Comparison of ENCODE assay signal across 21 mouse cellular contexts in the genomic region with DNA sequence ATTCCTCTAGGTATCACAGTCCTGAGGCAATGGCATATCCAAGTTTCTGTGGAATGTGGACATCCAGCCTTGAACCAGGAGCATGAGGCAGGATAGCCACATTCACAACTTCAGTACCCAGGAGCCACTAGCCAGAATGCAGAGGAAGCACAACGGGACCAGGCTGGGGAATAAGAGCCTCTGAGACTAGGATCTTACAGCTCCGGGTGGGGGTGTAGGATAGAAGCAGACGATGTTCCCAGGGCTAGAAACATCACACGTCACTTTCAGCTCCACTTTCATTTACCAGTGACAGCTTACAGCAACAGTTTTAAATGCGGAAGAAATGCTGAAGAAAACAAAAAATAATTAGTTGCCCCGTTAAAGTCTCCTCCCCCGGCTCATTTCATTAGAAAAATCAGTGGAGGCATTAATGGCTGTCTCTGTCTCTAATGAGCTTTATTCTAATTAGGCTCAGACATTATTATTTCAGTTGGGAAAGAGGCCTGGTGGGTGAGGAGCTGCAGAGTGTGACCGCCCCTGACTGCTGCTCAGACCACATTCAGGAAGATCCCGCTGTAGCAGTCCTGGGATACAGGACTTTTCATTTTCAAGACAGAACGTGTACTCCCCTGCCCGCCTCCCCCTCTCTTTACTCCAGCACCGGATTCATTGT.
DNase-seq lines count a peak whose midpoint lies in the region; ATAC-seq lines count a peak whose summit lies in the region.
"Had no signal": no experiment of that assay in that cellular context is flagged by ENCODE, and none has a peak within 500 bp of the region (broad histone marks: within the 10 kb centered on the region; RNA-seq: fewer than 3 reads in every experiment).

No protein-coding gene starts in this region.

- H3K4me1 ChIP-seq in hindbrain, embryonic 13.5 days (replicated peaks), result peaks cover 37% of the 10 kb centered on the region
- peaks cover 20% of the 10 kb centered on the region for H3K4me1 ChIP-seq in hindbrain, embryonic 10.5 days (replicated peaks)
- peaks cover 15% of the 10 kb centered on the region for H3K4me1 ChIP-seq in forebrain, embryonic 14.5 days (ENCODE audit: control insufficient read depth, insufficient read depth, low read length)
- H3K4me1 ChIP-seq in neural tube, embryonic 14.5 days (ENCODE audit: control insufficient read depth, insufficient read depth, low read length), result peaks cover 14% of the 10 kb centered on the region; the same call in 1 of the 2 replicates
- H3K4me1 ChIP-seq: intestine, embryonic 15.5 days; liver, embryonic 12.5 days had no signal

- no peak for DNase-seq in hindbrain, embryonic 10.5 days (ENCODE audit: low spot score)
- peak; percentile 19 for DNase-seq in MN1 (ENCODE audit: low spot score)
- DNase-seq in forebrain, embryonic 14.5 days (ENCODE audit: low spot score), result peak; percentile 75
- DNase-seq in thymus, adult 18-20 months, result no peak
- no peak for DNase-seq in cerebellum, postnatal 10 days
- DNase-seq: B cell, adult 2 months; cerebellum, postnatal 14 days; gastrocnemius, postnatal 25 days; heart, postnatal 14 days; kidney, postnatal 10 days; lung, embryonic 14.5 days; lung, postnatal 4 days; right cerebral cortex, postnatal 4 days; thymus, postnatal 36 days had no signal

- 48% methylated on average over 12 of the region's 12 CpGs for WGBS in hindbrain, embryonic 13.5 days
- WGBS in hindbrain, embryonic 10.5 days, result 73% methylated on average over 12 of the region's 12 CpGs
- WGBS in forebrain, embryonic 14.5 days, result 11% methylated on average over 12 of the region's 12 CpGs
- WGBS in neural tube, embryonic 14.5 days, result 46% methylated on average over 12 of the region's 12 CpGs

- H3K27ac ChIP-seq in hindbrain, embryonic 13.5 days, result peak overlapping the region; percentile 68
- H3K27ac ChIP-seq in hindbrain, embryonic 10.5 days, result no peak overlapping the region
- H3K27ac ChIP-seq in forebrain, embryonic 14.5 days (ENCODE audit: low read depth, low read length), result no peak overlapping the region; the same call in 1 of the 2 replicates
- peak overlapping the region; percentile 72 for H3K27ac ChIP-seq in neural tube, embryonic 14.5 days (ENCODE audit: low read depth, low read length)
- H3K27ac ChIP-seq: intestine, embryonic 15.5 days; layer of hippocampus, adult 2 months; liver, embryonic 12.5 days; midbrain, embryonic 12.5 days had no signal

- H3K36me3 ChIP-seq in hindbrain, embryonic 13.5 days, result no peaks in the 10 kb centered on the region
- H3K36me3 ChIP-seq in hindbrain, embryonic 10.5 days, result no peaks in the 10 kb centered on the region
- H3K36me3 ChIP-seq in forebrain, embryonic 14.5 days (ENCODE audit: control insufficient read depth, insufficient read depth, low read length), result no peaks in the 10 kb centered on the region
- no peaks in the 10 kb centered on the region for H3K36me3 ChIP-seq in neural tube, embryonic 14.5 days (ENCODE audit: control insufficient read depth, insufficient read depth, low read length)
- H3K36me3 ChIP-seq: intestine, embryonic 15.5 days; liver, embryonic 12.5 days; midbrain, embryonic 12.5 days had no signal

- no peak overlapping the region for H3K4me2 ChIP-seq in hindbrain, embryonic 13.5 days
- H3K4me2 ChIP-seq in forebrain, embryonic 14.5 days (ENCODE audit: low read length), result peak overlapping the region; percentile 1; the same call in 1 of the 2 replicates
- no peak overlapping the region for H3K4me2 ChIP-seq in neural tube, embryonic 14.5 days (ENCODE audit: low read depth, low read length)
- H3K4me2 ChIP-seq: heart, embryonic 11.5 days; intestine, embryonic 15.5 days; liver, embryonic 12.5 days; lung, embryonic 14.5 days; midbrain, embryonic 12.5 days had no signal

- no peak overlapping the region for H3K4me3 ChIP-seq in hindbrain, embryonic 13.5 days
- no peak overlapping the region for H3K4me3 ChIP-seq in hindbrain, embryonic 10.5 days
- H3K4me3 ChIP-seq in forebrain, embryonic 14.5 days (ENCODE audit: low read depth, low read length), result no peak overlapping the region
- H3K4me3 ChIP-seq in neural tube, embryonic 14.5 days (ENCODE audit: low read depth, low read length), result no peak overlapping the region
- H3K4me3 ChIP-seq: intestine, embryonic 15.5 days; layer of hippocampus, adult 2 months; liver, embryonic 12.5 days; midbrain, embryonic 12.5 days had no signal

- ATAC-seq in hindbrain, embryonic 13.5 days (ENCODE audit: low FRiP score), result peak; percentile 70
- peak; percentile 81 for ATAC-seq in forebrain, embryonic 14.5 days
- peak; percentile 74 for ATAC-seq in neural tube, embryonic 14.5 days (ENCODE audit: low read depth)
- ATAC-seq: intestine, embryonic 15.5 days; liver, embryonic 12.5 days had no signal

- H3K9me3 ChIP-seq in hindbrain, embryonic 13.5 days, result no peaks in the 10 kb centered on the region
- no peaks in the 10 kb centered on the region for H3K9me3 ChIP-seq in hindbrain, embryonic 10.5 days
- no peaks in the 10 kb centered on the region for H3K9me3 ChIP-seq in forebrain, embryonic 14.5 days (replicated peaks; ENCODE audit: control insufficient read depth, low read length)
- no peaks in the 10 kb centered on the region for H3K9me3 ChIP-seq in neural tube, embryonic 14.5 days (ENCODE audit: control insufficient read depth, low read length)
- H3K9me3 ChIP-seq: intestine, embryonic 15.5 days; liver, embryonic 12.5 days; midbrain, embryonic 12.5 days had no signal

- H3K9ac ChIP-seq in hindbrain, embryonic 13.5 days, result no peak overlapping the region
- H3K9ac ChIP-seq in forebrain, embryonic 14.5 days (ENCODE audit: low read length), result no peak overlapping the region
- no peak overlapping the region for H3K9ac ChIP-seq in neural tube, embryonic 14.5 days (replicated peaks; ENCODE audit: low read depth, low read length)
- H3K9ac ChIP-seq: intestine, embryonic 15.5 days; liver, embryonic 12.5 days; lung, embryonic 14.5 days; midbrain, embryonic 12.5 days had no signal

- no peaks in the 10 kb centered on the region for H3K27me3 ChIP-seq in hindbrain, embryonic 13.5 days
- no peaks in the 10 kb centered on the region for H3K27me3 ChIP-seq in hindbrain, embryonic 10.5 days (ENCODE audit: insufficient read depth, poor library complexity, severe bottlenecking)
- no peaks in the 10 kb centered on the region for H3K27me3 ChIP-seq in forebrain, embryonic 14.5 days (replicated peaks; ENCODE audit: control insufficient read depth, insufficient read depth, low read length)
- H3K27me3 ChIP-seq in neural tube, embryonic 14.5 days (ENCODE audit: control insufficient read depth, insufficient read depth, low read length), result no peaks in the 10 kb centered on the region
- H3K27me3 ChIP-seq: intestine, embryonic 15.5 days; liver, embryonic 12.5 days; midbrain, embryonic 12.5 days had no signal

Comparison
In these comparisons a context has a peak if more than half of its experiments do, and no peak if none do; other contexts are left out.
1. H3K27ac ChIP-seq: peak in hindbrain, embryonic 13.5 days (single experiment) and neural tube, embryonic 14.5 days (single experiment); none in hindbrain, embryonic 10.5 days (single experiment) and forebrain, embryonic 14.5 days (single experiment).
2. DNase-seq: peak in MN1 (single experiment) and forebrain, embryonic 14.5 days (single experiment); none in hindbrain, embryonic 10.5 days (single experiment), thymus, adult 18-20 months (0 of 2) and cerebellum, postnatal 10 days (0 of 2).
3. Peak in every context shown above with its lines, with median percentiles within 50 percentile points of each other: ATAC-seq.